Mouse (Mus musculus) heart, embryonic 12.5 days (tissue): ENCODE measurements at regions not wholly inside any gene's neighbourhood (a gene's known extent, or its start where the extent isn't known, plus 50 kb on each side); places are given as distances from the start of the nearest gene placed in this dataset.

Source experiments
- ATAC-seq: fragments of 200-750 bp; cut with Nextera tagmentation; 2 replicates; pipeline ENCODE4 v1.8.0; 2017; ENCODE audit warnings: moderate TSS enrichment, moderate library complexity; ENCODE audit not compliant: insufficient number of reproducible peaks, low FRiP score
- H3K27ac ChIP-seq: fragments of 300-500 bp; sonication (generic); 2 replicates; pipeline ENCODE4 v1.5.1; 2016; ENCODE audit warnings: mild to moderate bottlenecking, moderate library complexity; ENCODE audit not compliant: poor library complexity, severe bottlenecking
- H3K27me3 ChIP-seq: fragments of 300-500 bp; sonication (generic); replicated peaks from 2 replicates; pipeline ENCODE4 v1.6.1; 2016; ENCODE audit warnings: mild to moderate bottlenecking, moderate library complexity
- H3K36me3 ChIP-seq: fragments of 300-500 bp; sonication (generic); 2 replicates; pipeline ENCODE4 v1.6.1; 2016; ENCODE audit warnings: mild to moderate bottlenecking, moderate library complexity
- H3K4me1 ChIP-seq: fragments of 300-500 bp; sonication (generic); replicated peaks from 2 replicates; pipeline ENCODE4 v1.6.1; 2016; ENCODE audit warnings: mild to moderate bottlenecking
- H3K4me2 ChIP-seq: fragments of 300-500 bp; sonication (generic); 2 replicates; pipeline ENCODE4 v1.6.1; 2016; ENCODE audit warnings: mild to moderate bottlenecking, moderate library complexity
- H3K4me3 ChIP-seq: fragments of 300-500 bp; sonication (generic); 2 replicates; pipeline ENCODE4 v1.5.1; 2016; ENCODE audit warnings: mild to moderate bottlenecking
- H3K9ac ChIP-seq: fragments of 300-500 bp; sonication (generic); 2 replicates; pipeline ENCODE4 v1.6.1; 2016; ENCODE audit warnings: mild to moderate bottlenecking, moderate library complexity
- H3K9me3 ChIP-seq: fragments of 300-500 bp; sonication (generic); replicated peaks from 2 replicates; pipeline ENCODE4 v1.6.1; 2016; ENCODE audit warnings: mild to moderate bottlenecking, moderate library complexity

GRCm38 (mm10) chr7:33795016-33795415, 51.4 kb downstream of the Scgb1b24 start:
- Histone ChIP-seq H3K4me1 (no peaks in the 10 kb centered on the region), H3K9me3 (peaks cover 55% of the 10 kb centered on the region), H3K4me2 (no peak overlapping the region), H3K27ac (no peak overlapping the region), H3K27me3 (no peaks in the 10 kb centered on the region), H3K4me3 (no peak overlapping the region), H3K36me3 (no peaks in the 10 kb centered on the region), H3K9ac (no peak overlapping the region)
- ATAC-seq, result no peak
